Mouse (Mus musculus) stomach, postnatal 0 days (tissue): ENCODE measurements around the gene Hddc2. TPM values are rescaled to one million over a fixed set of nuclear protein-coding genes. Genes with fewer than 3 reads are reported as not detected.

ENCODE experiments used
- ATAC-seq: fragments of 200-750 bp; cut with Nextera tagmentation; 2 replicates; pipeline ENCODE4 v1.8.0; 2017; ENCODE audit not compliant: low FRiP score, low TSS enrichment
- DNase-seq: peaks from one replicate; pipeline ENCODE4 v3.0.0-alpha.2; 2016; ENCODE audit warnings: low spot score
- H3K27ac ChIP-seq: fragments of 300-500 bp; sonication (generic); replicated peaks from 2 replicates; pipeline ENCODE4 v1.5.1; 2014; ENCODE audit warnings: mild to moderate bottlenecking, control low read depth
- H3K27me3 ChIP-seq: fragments of 300-500 bp; sonication (generic); 2 replicates; pipeline ENCODE4 v1.6.1; 2014; ENCODE audit warnings: low read length; ENCODE audit not compliant: control insufficient read depth, insufficient read depth
- H3K36me3 ChIP-seq: fragments of 300-500 bp; sonication (generic); 2 replicates; pipeline ENCODE4 v1.6.1; 2014; ENCODE audit warnings: low read length, mixed read lengths; ENCODE audit not compliant: control insufficient read depth, insufficient read depth
- H3K4me1 ChIP-seq: fragments of 300-500 bp; sonication (generic); replicated peaks from 2 replicates; pipeline ENCODE4 v1.6.1; 2014; ENCODE audit warnings: antibody characterized with exemption; ENCODE audit not compliant: control insufficient read depth, insufficient read depth
- H3K4me2 ChIP-seq: fragments of 300-500 bp; sonication (generic); replicated peaks from 2 replicates; pipeline ENCODE4 v1.6.1; 2014; ENCODE audit warnings: low read depth, mild to moderate bottlenecking, control low read depth, moderate library complexity
- H3K4me3 ChIP-seq: fragments of 300-500 bp; sonication (generic); 2 replicates; pipeline ENCODE4 v1.5.1; 2014; ENCODE audit warnings: low read depth, low read length, control low read depth
- H3K9ac ChIP-seq: fragments of 300-500 bp; sonication (generic); 2 replicates; pipeline ENCODE4 v1.6.1; 2014; ENCODE audit warnings: mild to moderate bottlenecking, low read length, control low read depth, mixed read lengths
- H3K9me3 ChIP-seq: fragments of 300-500 bp; sonication (generic); 2 replicates; pipeline ENCODE4 v1.6.1; 2016; ENCODE audit warnings: low read length; ENCODE audit not compliant: control insufficient read depth
- CTCF ChIP-seq: IDR thresholded peaks from 2 replicates; pipeline ENCODE4 v1.5.1; 2016; ENCODE audit warnings: antibody characterized with exemption, low read depth, mild to moderate bottlenecking, moderate library complexity
- EP300 ChIP-seq: optimal IDR thresholded peaks from 2 replicates; pipeline ENCODE3; 2016; ENCODE audit warnings: antibody characterized with exemption
- whole genome bisulfite sequencing: fragments of 180-500 bp; shearing (Covaris S2); extraction: QIAGEN DNeasy Blood & Tissue Kit; methylation state at CpG from one replicate; pipeline ENCODE4 v1.1.7; 2014; 5-methylcytosine and 5-hydroxymethylcytosine counted together
- polyA plus RNA-seq: library from polyadenylated mRNA; unstranded; fragments of >200 nt; fragmentation: Nextera tagmentation; extraction: Ambion mirVana; gene quantifications from 2 replicates; pipeline ENCODE4 v1.2.1, GENCODE M21; 2015

Hddc2 gene
- polyA plus RNA-seq, 1 experiment from 2014 or later: 58.4 TPM

DNA sequence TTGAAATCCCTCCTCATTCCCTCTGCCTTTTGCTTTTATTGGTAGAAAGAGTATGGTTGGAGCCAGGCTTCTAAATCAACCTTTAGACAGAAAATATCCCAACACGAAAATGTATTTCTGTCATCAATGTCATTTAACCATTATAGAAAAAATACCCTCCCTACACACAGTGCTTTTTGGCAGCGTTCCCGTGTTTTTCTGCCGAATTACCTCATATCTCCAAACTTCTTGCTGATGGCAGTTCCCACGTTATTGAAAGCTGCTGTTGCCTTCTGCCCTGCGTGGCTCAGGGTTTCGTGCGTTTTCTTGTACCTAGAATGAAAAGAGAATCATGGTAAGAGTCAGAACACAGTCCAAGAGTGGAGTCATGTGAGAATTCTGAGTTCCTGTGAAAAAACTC is 33.2 kb downstream of the Hddc2 start:
- ATAC-seq: no peak

DNA sequence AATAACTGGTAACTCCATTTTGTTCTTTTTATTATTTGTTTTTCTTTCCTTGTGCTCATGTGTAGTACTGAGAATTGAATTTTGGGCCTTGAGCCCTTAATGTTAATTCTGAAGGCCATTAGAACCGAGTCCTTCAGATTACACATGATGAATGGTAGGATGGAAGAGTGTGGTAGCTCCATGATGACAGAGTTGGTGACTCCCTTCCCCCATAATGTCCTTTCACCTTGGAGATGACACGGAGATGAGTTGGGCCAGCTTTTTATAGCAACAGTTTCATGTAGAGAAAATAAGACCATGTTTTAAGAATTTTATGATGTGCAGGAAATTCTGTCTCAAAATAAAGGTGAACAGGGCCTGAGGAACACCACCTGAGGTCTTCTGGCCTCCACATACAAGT is 37.9 kb downstream of the Hddc2 start:
- Histone ChIP-seq H3K4me1 (no peaks in the 10 kb centered on the region), H3K27me3 (no peaks in the 10 kb centered on the region), H3K9me3 (no peaks in the 10 kb centered on the region), H3K9ac (no peak overlapping the region), H3K4me2 (no peak overlapping the region), H3K36me3 (no peaks in the 10 kb centered on the region), H3K4me3 (no peak overlapping the region), H3K27ac (no peak overlapping the region)
- ATAC-seq (no peak), DNase-seq (no peak)
- TF ChIP-seq EP300 (no peak), CTCF (no peak)
- WGBS: 88% methylated on average over 2 of the region's 2 CpGs

More for the DNA sequence above, 33.2 kb downstream of the Hddc2 start:
- 56% methylated on average over 8 of the region's 8 CpGs for WGBS
- H3K9me3 ChIP-seq: no peaks in the 10 kb centered on the region
- H3K36me3 ChIP-seq: no peaks in the 10 kb centered on the region
- no peaks in the 10 kb centered on the region for H3K4me1 ChIP-seq
- H3K27me3 ChIP-seq: no peaks in the 10 kb centered on the region
- no peak for DNase-seq
- H3K27ac ChIP-seq: no peak overlapping the region
- H3K9ac ChIP-seq: no peak overlapping the region
- H3K4me2 ChIP-seq: no peak overlapping the region
- TF ChIP-seq CTCF: no peak
- no peak for TF ChIP-seq EP300
- no peak overlapping the region for H3K4me3 ChIP-seq

DNA sequence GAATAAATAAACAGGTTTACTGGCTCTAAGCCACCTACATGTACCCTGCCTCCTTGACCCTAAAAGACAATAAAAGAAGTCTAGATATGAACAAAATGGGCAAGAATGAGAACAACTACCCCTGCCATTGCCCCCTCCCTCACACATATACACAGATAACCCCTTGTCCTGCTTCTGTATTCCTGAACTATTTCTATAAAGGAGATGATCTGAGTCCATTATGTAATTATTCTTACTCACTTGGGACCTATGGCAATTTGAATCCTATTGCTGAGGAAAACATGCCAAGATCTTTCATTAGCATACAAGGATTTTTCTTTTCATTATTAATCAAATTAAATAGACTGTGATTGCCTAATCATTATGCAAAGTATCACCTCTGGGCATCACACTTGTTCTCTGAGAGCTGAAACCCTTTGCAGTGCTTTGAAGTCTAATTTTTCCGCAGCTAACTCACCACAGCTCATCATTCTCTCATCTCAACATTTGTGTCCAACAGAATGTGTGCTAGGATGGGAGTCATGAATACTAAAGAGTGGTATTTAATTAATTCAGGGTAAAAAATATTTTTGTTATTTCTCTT is 39.8 kb downstream of the Hddc2 start:
- Histone ChIP-seq H3K4me2 (no peak overlapping the region), H3K27ac (no peak overlapping the region), H3K4me3 (no peak overlapping the region), H3K36me3 (no peaks in the 10 kb centered on the region), H3K27me3 (no peaks in the 10 kb centered on the region), H3K9ac (no peak overlapping the region), H3K4me1 (no peaks in the 10 kb centered on the region), H3K9me3 (no peaks in the 10 kb centered on the region)
- WGBS: 89% methylated on average over 1 of the region's 1 CpGs
- TF ChIP-seq EP300 (no peak), CTCF (no peak)
- DNase-seq: no peak
- no peak for ATAC-seq

DNA sequence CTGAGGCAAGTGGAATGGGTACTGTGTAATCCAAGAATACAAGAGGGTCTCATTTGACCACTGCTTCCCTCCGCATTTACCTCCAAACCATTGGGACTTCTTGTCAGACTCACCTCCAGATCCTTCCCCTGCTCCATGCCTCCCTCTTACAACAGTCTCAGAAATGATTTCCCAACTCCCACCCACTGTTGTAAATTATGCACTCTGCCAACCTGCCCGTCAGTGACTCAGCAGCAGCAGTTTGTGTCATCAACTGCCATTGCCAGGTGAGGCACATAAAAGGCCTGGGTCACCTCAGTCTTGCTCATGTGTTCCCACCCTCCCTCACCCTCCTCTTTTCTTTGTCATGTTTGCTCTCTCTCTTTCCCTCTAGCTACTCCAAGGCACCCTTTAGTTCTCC is 41.0 kb downstream of the Hddc2 start:
- no peak for ATAC-seq
- no peak overlapping the region for H3K9ac ChIP-seq

DNA sequence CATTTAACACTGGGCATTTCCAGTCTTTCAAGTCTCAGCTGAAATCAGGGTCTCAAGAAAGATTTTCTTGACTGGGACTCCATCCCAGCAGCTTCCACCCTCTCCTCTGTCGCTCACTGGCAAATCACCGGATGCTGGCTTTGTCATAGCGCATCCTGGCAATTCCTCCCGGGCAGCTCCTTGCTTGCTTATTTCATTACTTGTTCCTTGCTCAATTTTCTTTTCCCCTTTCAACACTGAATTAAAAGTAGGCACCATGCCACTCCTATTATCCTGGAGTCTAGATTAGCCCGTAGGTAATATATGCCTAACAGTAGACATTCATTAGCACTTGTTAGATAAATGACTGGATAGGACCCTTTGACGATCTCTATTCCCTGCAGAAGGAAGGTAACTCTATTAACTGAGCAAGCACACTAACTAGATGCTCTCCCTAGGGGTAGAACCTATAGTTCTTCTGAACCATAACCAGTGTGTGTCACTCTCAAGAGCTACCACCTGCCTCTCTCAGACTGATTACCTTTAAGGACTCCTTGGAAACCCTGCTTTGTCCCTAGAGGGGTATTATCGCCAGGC is 41.8 kb downstream of the Hddc2 start:
- Histone ChIP-seq H3K4me2 (no peak overlapping the region), H3K27ac (no peak overlapping the region), H3K27me3 (no peaks in the 10 kb centered on the region), H3K9me3 (no peaks in the 10 kb centered on the region), H3K4me3 (no peak overlapping the region), H3K36me3 (no peaks in the 10 kb centered on the region), H3K4me1 (no peaks in the 10 kb centered on the region), H3K9ac (no peak overlapping the region)
- no peak for DNase-seq
- TF ChIP-seq EP300: no peak
- no peak for TF ChIP-seq CTCF
- no peak for ATAC-seq
- WGBS: 75% methylated on average over 7 of the region's 7 CpGs

More for the DNA sequence above, 41.0 kb downstream of the Hddc2 start:
- Histone ChIP-seq H3K36me3 (no peaks in the 10 kb centered on the region), H3K9me3 (no peaks in the 10 kb centered on the region), H3K27ac (no peak overlapping the region), H3K4me3 (no peak overlapping the region), H3K27me3 (no peaks in the 10 kb centered on the region), H3K4me2 (no peak overlapping the region), H3K4me1 (no peaks in the 10 kb centered on the region)
- WGBS: 61% methylated on average over 2 of the region's 2 CpGs
- DNase-seq: no peak
- TF ChIP-seq CTCF (no peak), EP300 (no peak)

DNA sequence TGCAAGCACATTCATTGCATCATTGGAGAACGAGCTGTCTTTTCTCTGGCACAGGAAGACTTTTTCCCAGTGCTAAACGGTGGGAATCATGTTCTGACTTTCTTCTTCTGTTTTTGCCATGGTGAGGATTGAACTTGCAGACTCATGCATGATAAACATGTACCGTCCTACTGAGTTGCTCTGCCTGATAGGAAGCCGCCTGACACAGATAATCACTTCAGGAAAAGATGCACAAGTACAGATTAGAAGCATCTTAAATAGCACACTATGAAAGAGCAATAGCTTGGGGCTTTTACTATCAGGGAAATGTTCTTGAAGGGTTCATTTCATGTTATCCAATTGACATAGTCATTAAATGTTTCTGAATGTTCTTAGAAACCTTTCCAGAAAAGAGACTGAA is 46.6 kb downstream of the Hddc2 start:
- 85% methylated on average over 4 of the region's 4 CpGs for WGBS
- H3K4me3 ChIP-seq: no peak overlapping the region
- H3K9me3 ChIP-seq: no peaks in the 10 kb centered on the region
- no peak overlapping the region for H3K9ac ChIP-seq
- H3K36me3 ChIP-seq: no peaks in the 10 kb centered on the region
- H3K27ac ChIP-seq: no peak overlapping the region
- DNase-seq: no peak
- TF ChIP-seq EP300 (no peak), CTCF (no peak)
- H3K27me3 ChIP-seq: no peaks in the 10 kb centered on the region
- H3K4me1 ChIP-seq: no peaks in the 10 kb centered on the region
- ATAC-seq: no peak
- no peak overlapping the region for H3K4me2 ChIP-seq
